Mouse (Mus musculus) gastrocnemius, postnatal 14 days (tissue): Measurements from ENCODE around the gene Rps15. TPM values are rescaled to one million over a fixed set of nuclear protein-coding genes. Genes with fewer than 3 reads are reported as not detected.

Source experiments
- DNase-seq: peaks from one replicate; pipeline ENCODE4 v3.0.0; 2021; ENCODE audit warnings: mixed read lengths
- intact Hi-C: fragments of 180-260 bp; cut with DNase I; formaldehyde crosslinking; loops from one replicate; pipeline ENCODE4 v1.15.1; 2025; ENCODE audit warnings: low total_unique reads
- microRNA-seq, 2 experiments: library from miRNA; unstranded; fragments of <30 nt; microRNA quantifications; one replicate each; pipeline ENCODE4 v1.2.0; 2021
- total RNA-seq, 2 experiments: library from RNA; stranded (reverse); gene quantifications; 2 replicates each; pipeline ENCODE4 v1.2.3; 2021

Gene Rps15
- total RNA-seq, 2 experiments from 2014 or later, result 741 to 829 TPM

DNA sequence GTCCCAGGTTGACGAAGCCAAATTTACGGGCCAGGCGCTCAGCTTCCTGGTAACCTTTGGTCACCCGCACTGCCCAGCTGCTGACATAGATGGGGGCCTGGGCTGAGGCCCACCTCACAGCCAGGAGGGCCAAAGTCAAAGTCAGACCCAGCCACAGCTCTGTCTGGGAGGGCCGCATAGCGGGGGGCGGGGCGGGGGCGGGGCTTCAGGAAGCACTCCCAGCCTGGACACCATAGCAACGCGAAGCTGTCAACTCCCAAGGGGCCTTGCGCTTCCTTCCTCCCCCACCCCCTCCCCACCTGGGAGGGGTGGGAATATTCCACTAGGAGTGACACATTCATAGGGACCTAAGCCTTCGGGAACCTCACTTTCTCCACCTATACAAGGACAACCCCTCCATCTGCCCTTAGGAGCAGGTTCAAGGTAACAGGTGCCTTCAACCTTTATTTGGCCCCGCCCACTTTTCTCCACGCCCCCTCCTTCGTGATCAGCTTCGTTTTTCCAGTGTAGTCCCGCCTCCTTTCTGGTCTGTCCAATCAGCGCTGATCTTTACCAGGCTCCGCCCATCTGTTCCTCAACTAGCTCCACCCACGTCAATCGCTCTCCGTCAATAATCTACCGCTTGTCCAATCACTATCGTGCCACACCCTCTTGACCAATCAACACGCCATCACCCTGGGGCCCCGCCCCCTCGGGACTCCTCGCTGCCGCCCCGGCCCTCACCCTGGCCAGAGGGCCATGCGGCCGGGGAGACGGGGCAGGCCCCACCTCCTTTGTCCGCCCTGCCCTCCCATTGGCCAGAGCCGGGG lies 37.2 kb downstream of the Rps15 start, which contains the start of the genes Pcsk4 and Reep6:
TSS of gene Pcsk4 (minus strand) at position 226 of the 809 bp plus-strand sequence.
TSS of gene Reep6 (plus strand) at position 681 of the 809 bp plus-strand sequence.
- peak; percentile 96 for DNase-seq
- intact Hi-C loops, result no loop called here

DNA sequence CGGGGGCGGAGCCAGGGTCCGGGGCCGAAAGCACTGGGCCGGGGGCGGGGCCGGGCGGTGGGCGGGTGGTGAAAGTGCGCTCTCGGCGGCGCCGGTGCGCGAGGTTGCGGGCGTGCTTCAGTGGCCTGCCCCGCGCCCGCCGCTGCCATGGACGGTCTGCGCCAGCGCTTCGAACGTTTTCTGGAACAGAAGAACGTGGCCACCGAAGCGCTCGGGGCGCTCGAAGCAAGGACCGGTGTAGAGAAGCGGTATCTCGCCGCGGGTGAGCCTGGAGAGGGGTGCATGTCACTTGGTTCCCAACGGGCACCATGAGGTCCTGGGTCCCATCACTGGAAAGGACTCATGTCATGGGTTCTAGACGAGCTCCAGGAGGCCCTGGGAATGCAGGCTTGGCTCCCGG lies 37.8 kb downstream of the Rps15 start:
- intact Hi-C loops, result no loop called here
- DNase-seq, result no peak

DNA sequence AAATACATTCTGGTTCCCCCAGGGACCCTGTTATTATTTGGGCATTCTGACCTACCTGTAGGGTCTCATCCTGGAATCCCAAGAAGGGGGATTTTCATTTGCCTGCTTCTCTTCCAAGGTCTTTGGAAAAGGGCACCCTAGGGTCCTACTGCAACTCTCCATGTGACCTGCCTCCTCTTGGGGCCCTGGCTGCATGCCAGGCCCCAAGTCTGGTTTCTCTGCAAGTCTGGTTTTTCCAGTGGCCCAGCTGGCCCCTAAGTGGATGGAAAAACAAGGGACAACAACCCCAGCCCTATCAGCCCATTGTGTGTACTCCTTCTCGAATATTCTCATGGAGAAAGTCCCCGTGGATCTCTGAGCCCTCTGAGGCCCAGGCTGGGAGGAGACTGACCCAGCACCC lies 38.6 kb downstream of the Rps15 start:
- intact Hi-C loops, result no loop called here
- DNase-seq, result no peak

DNA sequence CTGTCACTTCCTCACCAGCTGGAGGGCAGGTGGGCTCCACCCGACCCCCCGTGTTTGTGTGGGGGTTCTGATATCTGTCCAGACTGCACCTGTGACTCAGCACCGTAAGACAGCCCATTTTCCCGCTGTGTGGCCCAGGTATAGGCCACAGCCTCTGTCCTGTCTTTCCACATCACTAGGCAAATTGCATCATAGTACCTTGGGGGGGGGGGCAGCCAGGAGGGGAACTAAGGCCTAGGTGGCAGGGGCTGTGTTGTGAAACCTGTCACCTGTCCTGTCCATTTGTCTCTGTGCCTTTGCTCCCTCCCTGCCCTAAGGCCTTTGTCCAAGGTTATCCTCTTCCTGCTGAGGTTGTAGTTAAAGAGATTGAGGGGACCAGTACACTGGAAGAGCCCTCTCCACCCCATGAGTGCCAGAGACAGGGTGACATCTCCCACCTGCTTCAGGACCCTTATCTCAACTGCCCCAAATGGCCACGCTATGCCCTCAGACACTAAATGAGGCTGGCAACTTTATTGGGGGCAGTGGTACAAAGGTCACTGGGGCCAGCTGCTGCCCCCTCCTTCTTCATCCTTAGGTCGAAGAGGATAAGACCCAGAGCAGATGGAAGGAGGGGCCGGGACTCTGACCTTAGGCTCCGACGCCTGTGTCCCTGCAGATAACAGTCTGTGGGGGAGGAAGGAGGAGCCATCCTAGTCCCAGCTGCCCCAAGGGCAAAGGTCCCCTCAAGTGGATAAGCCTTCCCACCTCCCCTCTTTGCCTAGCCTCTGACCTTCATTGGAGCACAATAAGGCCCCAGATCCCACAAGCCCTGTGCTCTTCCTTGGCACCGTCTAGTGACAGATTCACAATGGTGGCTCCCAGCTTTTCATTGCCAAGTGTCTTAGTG lies 39.6 kb downstream of the Rps15 start:
- no peak for DNase-seq
- intact Hi-C loops, result no loop called here

DNA sequence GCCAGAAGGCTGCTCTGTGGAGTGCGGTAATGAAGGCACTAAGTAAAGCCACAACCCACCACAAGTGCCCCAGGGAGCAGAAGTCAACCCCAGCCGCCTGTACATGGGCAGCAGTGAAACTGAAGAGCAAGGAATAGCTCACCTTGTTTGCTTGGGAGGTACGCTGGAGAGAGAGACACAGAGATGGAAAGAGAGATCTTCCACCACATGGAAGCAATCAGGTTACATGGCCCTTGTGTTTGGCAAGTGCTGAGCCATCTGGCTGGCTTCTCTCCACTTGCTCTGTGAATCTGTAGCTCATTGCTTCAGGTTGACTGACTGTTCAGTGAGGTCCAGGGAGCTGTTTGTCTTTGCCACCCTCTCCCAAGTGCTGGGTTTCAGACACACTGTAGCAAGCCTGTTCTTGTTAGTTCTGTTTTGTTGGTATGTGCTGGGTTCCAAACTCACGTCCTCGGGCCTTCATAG lies 40.3 kb downstream of the Rps15 start:
- intact Hi-C loops, result no loop called here
- DNase-seq, result no peak

DNA sequence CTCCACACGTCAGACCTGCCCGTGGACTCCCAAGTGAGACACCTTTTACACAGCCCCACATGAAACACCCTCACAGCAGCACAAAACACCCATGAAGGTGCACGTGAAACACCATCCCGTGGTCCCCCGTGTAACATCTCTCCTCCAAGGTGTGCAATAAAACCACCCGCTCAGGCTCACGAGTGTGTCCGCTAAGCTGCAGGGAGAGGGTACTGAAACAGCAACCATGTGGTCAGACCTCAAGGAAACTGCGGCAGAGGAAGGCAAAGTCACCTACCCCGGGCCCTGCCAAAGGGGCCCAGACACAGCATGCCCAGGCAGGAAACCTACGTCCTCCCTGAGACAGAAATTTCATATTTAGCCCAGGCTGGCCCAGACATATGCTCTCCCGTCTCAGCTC lies 44.0 kb downstream of the Rps15 start:
- no peak for DNase-seq
- intact Hi-C loops, result no loop called here

DNA sequence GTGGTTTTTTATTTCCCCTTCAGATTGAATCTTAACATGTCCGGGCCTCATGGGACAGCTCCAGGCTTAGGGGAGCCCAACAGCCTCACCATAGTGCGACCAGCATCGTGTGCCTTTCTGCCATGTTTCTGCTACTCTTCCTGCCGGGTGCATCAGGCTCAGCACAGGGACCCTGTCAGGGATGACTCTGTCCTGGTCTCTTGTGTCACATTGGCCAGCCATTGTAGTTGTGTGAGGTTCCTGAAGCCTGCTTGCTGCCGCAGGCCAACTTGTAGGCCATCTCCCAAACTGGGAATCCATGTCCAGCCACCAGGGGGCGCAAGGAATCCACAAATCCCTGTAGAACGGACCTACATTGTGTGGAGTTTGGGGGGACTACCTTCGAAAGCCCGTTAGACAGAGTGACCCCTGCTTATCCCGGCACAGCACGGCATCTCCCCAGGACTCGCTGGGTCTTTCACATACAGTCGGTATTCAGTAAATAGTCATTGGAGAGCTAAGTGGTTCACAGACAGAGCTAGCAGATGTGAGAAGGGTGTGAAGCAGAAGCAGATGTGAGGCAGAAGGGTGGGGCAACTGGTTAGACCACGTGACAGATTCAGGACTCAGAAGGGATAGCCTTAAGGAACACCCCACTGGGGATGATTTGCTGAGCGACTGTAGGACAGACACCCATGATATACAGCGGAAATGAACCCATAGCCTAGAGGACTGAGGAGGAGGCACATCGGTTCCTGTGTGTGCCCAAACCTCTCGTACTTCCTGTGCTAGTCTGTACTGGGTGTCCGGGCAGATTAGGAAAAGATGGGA lies 47.9 kb downstream of the Rps15 start:
- intact Hi-C loops, result no loop called here
- DNase-seq, result peak; percentile 85

DNA sequence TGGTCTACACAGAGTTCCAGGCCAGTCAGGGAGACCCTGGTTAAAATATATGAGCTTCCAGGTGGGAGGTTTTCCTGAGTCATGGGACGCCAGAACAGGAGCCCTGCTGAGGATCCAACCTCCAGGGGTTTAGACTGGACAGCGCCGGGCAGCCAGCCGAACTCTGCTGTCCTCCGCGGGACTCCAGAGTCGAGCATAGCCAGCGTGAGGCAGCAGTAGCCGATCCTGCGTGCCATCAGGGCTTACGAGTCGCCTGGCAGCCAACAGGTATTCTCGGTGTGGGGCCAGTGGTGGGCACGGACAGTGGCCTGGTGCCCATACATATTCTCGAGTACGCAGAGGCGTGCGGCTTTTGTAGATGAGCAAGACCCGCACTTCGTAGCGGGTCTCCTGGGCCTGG lies 48.8 kb downstream of the Rps15 start:
- intact Hi-C loops, result no loop called here
- no peak for DNase-seq

DNA sequence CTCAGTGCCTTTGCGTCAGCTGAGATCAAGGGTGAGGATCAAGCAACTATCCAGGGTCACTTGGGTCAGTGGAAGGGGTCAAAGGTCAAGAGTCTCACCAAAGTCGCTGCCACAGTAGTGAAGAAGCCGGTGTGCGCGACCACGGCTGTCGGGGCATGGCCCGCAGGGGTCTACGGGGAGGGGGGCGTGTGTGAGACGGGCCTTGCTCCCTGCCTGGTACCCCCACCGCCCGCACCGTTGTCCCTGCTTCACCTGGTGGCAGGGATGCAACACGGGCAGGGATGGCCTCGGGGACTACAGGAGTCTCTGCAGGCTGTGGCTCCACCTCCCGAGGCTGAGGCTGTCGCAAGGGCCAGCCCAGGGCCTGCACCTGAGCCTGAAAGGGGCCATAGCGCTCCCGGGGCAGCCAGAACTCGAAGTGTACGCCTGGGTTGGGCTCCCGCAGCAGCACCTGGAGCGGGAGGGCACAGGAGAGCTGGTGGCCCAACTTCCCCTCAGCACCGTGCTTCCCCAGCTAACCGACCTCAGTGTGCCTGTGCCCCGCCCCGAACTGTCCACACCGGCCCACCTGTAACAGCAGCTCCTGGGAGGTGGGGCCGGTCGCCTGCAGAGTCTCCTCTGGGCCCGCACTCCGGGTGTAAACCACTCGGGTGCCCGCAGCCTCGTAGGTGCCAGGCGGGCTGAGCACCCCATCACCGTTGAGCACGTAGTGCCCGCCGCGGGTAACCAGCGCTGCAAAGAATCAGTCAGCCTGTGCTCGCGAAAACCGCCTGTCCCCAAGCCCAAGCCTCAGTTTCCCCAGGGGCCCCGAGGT lies 49.4 kb downstream of the Rps15 start:
- intact Hi-C loops, result no loop called here
- DNase-seq, result peak; percentile 11

DNA sequence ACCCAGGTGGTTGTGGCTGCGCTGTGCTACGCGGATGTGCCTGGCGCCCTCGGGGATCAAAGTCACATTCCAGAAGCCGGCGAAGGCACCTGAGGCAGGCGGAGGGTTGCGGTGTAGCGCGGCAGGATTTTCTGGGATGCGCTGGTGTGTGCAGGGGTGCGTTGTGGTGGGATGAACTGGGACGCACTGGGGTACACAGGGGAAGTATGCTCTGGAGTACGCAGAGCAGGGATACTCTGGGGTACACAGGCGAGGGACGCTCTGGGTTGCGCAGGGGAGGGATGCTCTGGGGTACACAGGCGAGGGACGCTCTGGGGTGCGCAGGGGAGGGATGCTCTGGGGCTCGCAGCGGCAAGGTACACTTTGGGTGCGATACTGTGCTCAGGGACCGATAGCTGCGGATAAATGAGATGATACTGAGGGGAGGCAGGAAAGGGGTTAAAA lies 50.1 kb downstream of the Rps15 start:
- intact Hi-C loops, result no loop called here
- no peak for DNase-seq

DNA sequence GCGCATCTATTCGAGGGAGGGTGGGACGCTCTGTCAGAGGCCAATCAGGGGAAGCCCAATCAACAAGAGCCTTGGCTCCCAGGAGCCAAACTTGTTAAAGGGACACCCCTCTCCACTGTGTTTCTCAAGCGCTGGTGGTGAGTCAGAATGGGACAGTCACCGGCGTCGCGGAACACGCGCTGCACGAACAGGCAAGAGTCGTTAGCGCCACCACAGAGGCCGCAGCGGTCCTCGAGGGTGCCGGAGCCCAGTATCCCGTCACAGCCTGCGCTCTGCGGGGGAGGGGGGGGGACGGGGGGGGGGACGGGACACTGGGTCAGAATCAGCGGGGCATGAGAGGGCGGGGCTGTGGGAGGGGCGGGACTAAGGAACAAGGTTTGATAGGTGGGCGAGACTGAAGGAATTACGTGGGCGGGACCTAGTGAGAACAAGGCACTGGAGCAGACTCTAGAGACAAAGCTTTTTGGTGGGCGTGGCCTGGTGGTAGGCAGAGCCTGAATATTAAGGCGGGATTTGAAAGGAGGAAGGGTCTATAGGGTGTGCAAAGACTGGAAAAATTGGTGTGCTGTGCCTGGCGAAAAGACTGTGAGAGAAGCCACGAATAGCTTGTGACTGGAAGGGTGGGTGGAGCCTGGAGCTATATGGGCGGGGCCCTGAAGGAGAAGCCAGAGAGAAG lies 50.6 kb downstream of the Rps15 start:
- peak; percentile 42 for DNase-seq
- intact Hi-C loops, result no loop called here

DNA sequence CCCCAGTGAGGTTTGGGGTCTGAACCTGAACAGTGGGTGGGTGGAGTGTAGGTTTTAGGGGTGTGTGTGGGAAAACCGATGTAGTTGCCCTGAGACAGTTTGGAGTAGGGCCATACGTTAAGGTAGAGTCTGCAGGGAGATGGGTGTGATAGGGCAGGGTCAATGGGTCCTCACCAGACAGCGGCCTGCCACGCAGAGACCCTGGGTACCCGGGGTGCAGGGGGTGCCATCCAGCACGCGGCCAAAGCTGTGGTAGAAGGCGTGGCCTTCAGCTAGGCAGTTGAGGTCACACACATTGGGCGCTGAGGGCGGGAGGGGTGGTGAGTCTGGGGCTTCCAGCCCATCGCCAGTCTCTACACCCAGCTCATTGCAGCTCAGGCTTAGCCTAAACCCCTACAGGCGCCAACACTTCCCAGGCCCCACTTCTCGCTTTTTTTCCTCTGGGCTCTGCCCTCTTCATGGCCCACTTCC lies 51.2 kb downstream of the Rps15 start:
- intact Hi-C loops, result no loop called here
- peak; percentile 5 for DNase-seq

Small RNAs within 50 kb of the gene (microRNA-seq; reads per million reads assigned to microRNA genes)
- 0 to 0.32 reads per million in 2 experiments for gene Mir6911

Other genes with a start within 250 kb of the Rps15 start
- gene Gpx4, start 245.3 kb upstream of the Rps15 start, total RNA-seq, result 100 to 1,000 TPM; 389 TPM
- 1 to 10 TPM; 6.2 to 6.3 TPM for gene Sbno2, start 186.9 kb upstream of the Rps15 start, total RNA-seq
- gene Stk11, start 176.7 kb upstream of the Rps15 start, total RNA-seq, result 10 to 100 TPM; 87.6 to 98.0 TPM
- 100 to 1,000 TPM; 657 to 736 TPM for gene Atp5d, start 153.8 kb upstream of the Rps15 start, total RNA-seq
- 1 to 10 TPM; 1.6 TPM for gene Cbarp, start 151.6 kb upstream of the Rps15 start, total RNA-seq
- 10 to 100 TPM; 40.3 to 43.6 TPM for gene Midn, start 144.2 kb upstream of the Rps15 start, total RNA-seq
- gene Cirbp, start 126.5 kb upstream of the Rps15 start, total RNA-seq, result 10 to 100 TPM; 41.4 to 41.5 TPM
- 1 to 10 TPM; 3.3 to 4.2 TPM for gene 1600002K03Rik, start 119.5 kb upstream of the Rps15 start, total RNA-seq
- gene Efna2, start 113.0 kb upstream of the Rps15 start, total RNA-seq, result under 1 TPM; 0.58 to 0.98 TPM
- 10 to 100 TPM; 15.2 to 19.4 TPM for gene Mum1, start 66.0 kb upstream of the Rps15 start, total RNA-seq
- 100 to 1,000 TPM; 423 to 474 TPM for gene Ndufs7, start 43.3 kb upstream of the Rps15 start, total RNA-seq
- gene Gamt, start 31.4 kb upstream of the Rps15 start, total RNA-seq, result 100 to 1,000 TPM; 232 to 267 TPM
- 10 to 100 TPM; 49.9 to 51.0 TPM for gene Dazap1, start 31.0 kb upstream of the Rps15 start, total RNA-seq
- 1 to 10 TPM in 1 of 2 experiments, under 1 TPM in 1; 0.93 to 1.2 TPM for gene Apc2, start 3.5 kb downstream of the Rps15 start, total RNA-seq
- gene 2310011J03Rik, start 28.1 kb downstream of the Rps15 start, total RNA-seq, result 1 to 10 TPM; 7.6 to 8.3 TPM
- gene Pcsk4, start 37.0 kb downstream of the Rps15 start, total RNA-seq, result 1 to 10 TPM in 1 of 2 experiments, under 1 TPM in 1; 0.53 to 1.2 TPM
- 1 to 10 TPM; 1.9 to 2.5 TPM for gene Reep6, start 37.5 kb downstream of the Rps15 start, total RNA-seq
- gene Adamtsl5, start 56.0 kb downstream of the Rps15 start, total RNA-seq, result 10 to 100 TPM; 24.2 to 26.1 TPM
- gene Plk5, start 64.0 kb downstream of the Rps15 start, total RNA-seq, result under 1 TPM; 0.12 to 0.13 TPM
- 1 to 10 TPM; 5.2 to 6.0 TPM for gene Mex3d, start 95.2 kb downstream of the Rps15 start, total RNA-seq
- gene Mbd3, start 107.1 kb downstream of the Rps15 start, total RNA-seq, result 100 to 1,000 TPM in 1 of 2 experiments, 10 to 100 TPM in 1; 81.0 to 102 TPM
- gene Uqcr11, start 114.4 kb downstream of the Rps15 start, total RNA-seq, result 100 to 1,000 TPM; 793 to 884 TPM
- gene Tcf3, start 141.2 kb downstream of the Rps15 start, total RNA-seq, result 10 to 100 TPM; 18.1 to 24.6 TPM
- gene Onecut3, start 202.4 kb downstream of the Rps15 start, total RNA-seq, result not detected
- gene Atp8b3, start 246.7 kb downstream of the Rps15 start, total RNA-seq, result not detected